Mouse (Mus musculus) heart, postnatal 10 days (tissue): ENCODE results near the gene Mas1. TPM values are rescaled to one million over a fixed set of nuclear protein-coding genes. Genes with fewer than 3 reads are reported as not detected.

Experiments
- DNase-seq, 2 experiments: peaks; one replicate each; pipeline ENCODE4 v3.0.0; 2021
- intact Hi-C: fragments of 180-260 bp; cut with DNase I; formaldehyde crosslinking; loops from one replicate; pipeline ENCODE4 v1.15.1; 2025
- microRNA-seq, 2 experiments: library from miRNA; unstranded; fragments of <30 nt; microRNA quantifications; one replicate each; pipeline ENCODE4 v1.2.0; 2022
- total RNA-seq, 2 experiments: library from RNA; stranded (reverse); gene quantifications; 2 replicates each; pipeline ENCODE4 v1.2.3; 2021

Mas1 gene
- total RNA-seq, 2 experiments from 2014 or later = 0.22 to 0.50 TPM

- peak; percentile 76 to 84 for DNase-seq
- intact Hi-C loops = loop anchor here (2.0 to 5.0 kb wide), 3 partner anchors 31 to 69 kb away; no protein-coding TSS in a partner anchor
Measured at GRCm38 (mm10) chr17:12791420-12791819, 76.5 kb downstream of the Mas1 start.

- no peak for DNase-seq
- intact Hi-C loops = loop anchor here (2.0 to 5.0 kb wide), 3 partner anchors 30 to 69 kb away; no protein-coding TSS in a partner anchor
Measured at GRCm38 (mm10) chr17:12791079-12791406, 76.9 kb downstream of the Mas1 start.

Small RNAs within 50 kb of the gene (microRNA-seq; reads per million reads assigned to microRNA genes)
- 0 reads per million in 2 experiments for gene Gm24085

Other genes starting within 250 kb of the Mas1 start
- gene Slc22a1, start 192.3 kb downstream of the Mas1 start, total RNA-seq = 1 to 10 TPM; 2.3 to 3.4 TPM
- 100 to 1,000 TPM; 180 to 214 TPM for gene Igf2r, start 98.5 kb downstream of the Mas1 start, total RNA-seq
- gene Mrgprh, start 7.9 kb upstream of the Mas1 start, total RNA-seq = 1 to 10 TPM; 1.9 to 2.1 TPM
- gene Pnldc1, start 42.1 kb upstream of the Mas1 start, total RNA-seq = 1 to 10 TPM; 1.3 to 1.5 TPM
- 100 to 1,000 TPM; 226 to 233 TPM for gene Tcp1, start 47.6 kb upstream of the Mas1 start, total RNA-seq
- gene Mrpl18, start 48.2 kb upstream of the Mas1 start, total RNA-seq = 100 to 1,000 TPM; 159 to 170 TPM
- gene Acat3, start 72.5 kb upstream of the Mas1 start, total RNA-seq = not detected
- 10 to 100 TPM; 13.2 to 17.0 TPM for gene Acat2, start 92.6 kb upstream of the Mas1 start, total RNA-seq
- gene Wtap, start 126.0 kb upstream of the Mas1 start, total RNA-seq = 10 to 100 TPM; 50.2 to 51.6 TPM
- gene Sod2, start 138.7 kb upstream of the Mas1 start, total RNA-seq = 100 to 1,000 TPM; 815 to 853 TPM
- not detected for gene Gpr31b, start 184.2 kb upstream of the Mas1 start, total RNA-seq
- gene Tcp10b, start 193.0 kb upstream of the Mas1 start, total RNA-seq = under 1 TPM; 0.17 to 0.36 TPM